Mouse (Mus musculus): ENCODE measurements around the gene Tsc22d3.

DNA sequence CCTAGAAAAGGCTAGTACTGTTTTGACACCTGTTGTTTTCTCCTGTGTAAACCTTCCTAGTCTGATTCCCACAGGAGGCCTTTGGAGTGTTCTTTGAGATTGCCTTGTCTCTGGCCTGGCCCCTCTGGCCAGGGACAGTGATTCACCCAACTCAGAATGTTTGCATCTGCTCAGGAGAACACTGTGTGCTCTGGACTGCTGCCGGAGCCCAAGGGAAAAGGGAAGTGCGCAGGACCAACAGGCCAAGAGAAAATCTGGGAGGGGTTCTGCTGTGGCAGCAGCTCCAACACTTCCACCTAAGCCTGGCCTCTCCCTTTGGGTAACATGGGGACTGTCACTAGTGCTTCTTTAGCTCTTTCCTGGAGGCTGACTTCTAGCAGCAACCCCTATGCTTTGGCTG lies 87.1 kb downstream of the Tsc22d3 start:
- TF ChIP-seq GATA1 (IDR thresholded peaks at IDR 0.05; ENCODE audit: low read length) (no peak), TAL1 (IDR thresholded peaks at IDR 0.05; ENCODE audit: low read length) (no peak)
